Mouse (Mus musculus) colon, adult 2 months (tissue): ENCODE data around the gene 1300017J02Rik. TPM values are rescaled to one million over a fixed set of nuclear protein-coding genes. Genes with fewer than 3 reads are reported as not detected.

Source experiments
- polyA plus RNA-seq: library from polyadenylated mRNA; depleted of rRNA; stranded (reverse); fragments of >200 nt; gene quantifications from 2 replicates; pipeline ENCODE4 v1.2.3, GENCODE M21; 2012; rRNA removed

Gene 1300017J02Rik
- 0.29 TPM in 1 of 2 replicates, not detected in the other for polyA plus RNA-seq

GRCm38 (mm10) chr9:103304927-103305326 lies at the start of gene 1300017J02Rik, which contains the start of gene Topbp1:
Gene 1300017J02Rik, minus strand, starts transcription at chr9:103305082.
Gene Topbp1, plus strand, starts transcription at chr9:103305215.

DNA sequence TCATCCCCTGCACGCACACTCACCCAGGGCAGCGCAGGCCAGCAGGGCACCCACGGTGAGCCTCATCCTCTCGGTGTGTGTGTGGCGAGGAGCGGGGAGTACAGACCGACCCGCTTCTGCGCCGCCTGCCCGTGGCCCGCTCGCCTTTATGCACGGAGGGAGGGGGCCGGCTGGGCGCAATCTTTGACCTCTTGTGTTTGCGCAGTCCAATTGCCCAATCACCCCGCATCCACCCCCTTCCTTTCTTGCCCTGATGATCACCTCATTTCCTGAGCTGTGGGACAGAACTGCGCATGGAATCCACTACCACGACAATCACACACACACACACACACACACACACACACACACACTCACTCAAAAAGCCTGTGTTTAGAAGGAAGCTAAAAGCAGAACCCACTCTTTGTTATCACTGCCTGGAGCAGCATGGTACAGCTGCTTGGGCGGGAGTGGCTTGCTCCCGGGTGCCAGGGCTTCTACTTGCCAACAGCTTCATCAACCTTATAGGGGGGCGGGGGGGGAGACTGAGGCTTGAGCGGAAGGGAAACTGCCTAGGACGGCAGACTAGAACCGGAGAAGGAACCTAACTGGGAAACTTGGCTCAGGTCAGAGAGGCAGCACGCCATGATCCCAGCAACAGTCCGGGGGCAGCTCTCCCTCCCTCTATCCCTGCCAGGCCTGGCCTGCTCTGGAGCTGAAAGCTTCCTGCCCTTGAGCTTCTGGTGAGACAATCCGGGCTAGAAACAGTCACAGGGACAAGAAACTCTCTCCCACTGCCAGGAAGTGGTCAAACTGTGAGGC lies 74.5 kb downstream of the 1300017J02Rik start, which contains the start of the genes Gm20425 and Trf:
TSS of gene Gm20425 (minus strand) at position 157 of the 801 bp plus-strand sequence.
TSS of gene Trf (minus strand) at position 294 of the 801 bp plus-strand sequence.

DNA sequence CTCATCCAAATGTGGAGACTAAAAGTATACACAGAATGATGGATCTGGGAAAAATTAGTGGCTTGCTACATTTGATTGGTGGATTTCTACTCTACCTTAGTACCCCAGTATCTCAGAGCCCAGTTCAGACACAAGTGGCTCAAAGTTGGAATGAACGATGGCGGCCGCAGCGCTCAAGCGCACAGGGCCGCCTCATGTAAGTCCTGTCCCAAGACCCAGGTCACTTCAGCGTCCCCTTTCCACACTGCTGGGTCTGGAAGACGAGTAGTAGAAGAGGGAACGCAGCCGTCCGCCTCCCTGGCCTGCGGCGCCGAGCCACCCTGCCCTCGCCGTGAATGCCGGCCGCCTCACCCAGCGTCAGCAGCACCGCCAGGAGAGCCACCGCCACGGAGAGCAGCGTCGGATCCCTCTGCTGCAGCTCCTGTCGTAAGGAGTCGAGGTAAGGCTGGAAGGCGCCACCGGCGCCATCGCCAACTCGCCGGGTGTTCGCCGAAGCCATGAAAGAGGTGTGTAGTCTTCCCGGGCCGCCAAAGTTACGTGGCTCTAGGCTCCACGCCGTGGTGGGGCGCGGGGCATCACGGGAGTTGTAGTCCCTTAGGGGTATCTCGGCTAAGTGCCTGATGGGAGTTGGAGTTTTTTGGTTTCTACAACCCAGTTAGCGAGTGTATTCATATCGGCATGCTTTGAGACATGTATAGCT lies 103.2 kb downstream of the 1300017J02Rik start, which contains the start of gene Srprb:
TSS of gene Srprb (minus strand) at position 577 of the 700 bp plus-strand sequence.

Other genes with a start within 250 kb of the 1300017J02Rik start
- gene Rab6b, start 193.3 kb downstream of the 1300017J02Rik start, polyA plus RNA-seq: 2.0 and 12.6 TPM in 2 replicates
- 42.5 and 43.0 TPM in 2 replicates for gene Srprb, start 102.9 kb downstream of the 1300017J02Rik start, polyA plus RNA-seq
- not detected in 2 replicates for gene Gm20425, start 74.8 kb downstream of the 1300017J02Rik start, polyA plus RNA-seq
- gene Trf, start 74.6 kb downstream of the 1300017J02Rik start, polyA plus RNA-seq: 103 and 173 TPM in 2 replicates
- 9.0 and 9.1 TPM in 2 replicates for gene Topbp1, start 133 bp upstream of the 1300017J02Rik start, polyA plus RNA-seq
- 62.0 and 73.0 TPM in 2 replicates for gene Cdv3, start 60.8 kb upstream of the 1300017J02Rik start, polyA plus RNA-seq
- 0.49 TPM in 1 of 2 replicates, not detected in the other for gene Bfsp2, start 175.3 kb upstream of the 1300017J02Rik start, polyA plus RNA-seq